Mouse (Mus musculus) myocyte (in vitro differentiated cells): ENCODE measurements around the gene Ssna1.

Source experiments
- CEBPB ChIP-seq: IDR thresholded peaks from 2 replicates; pipeline ENCODE4 v1.6.1; 2011; ENCODE audit warnings: mild to moderate bottlenecking, moderate library complexity; ENCODE audit not compliant: poor library complexity, insufficient read depth, severe bottlenecking
- E2F4 ChIP-seq: IDR thresholded peaks from one replicate; pipeline ENCODE4 v1.6.1; 2011; ENCODE audit warnings: mild to moderate bottlenecking, control low read depth, moderate library complexity; ENCODE audit not compliant: insufficient read depth
- POLR2AphosphoS2 ChIP-seq: IDR thresholded peaks from one replicate; pipeline ENCODE4 v1.6.1; 2011; ENCODE audit warnings: low read depth, control low read depth; ENCODE audit not compliant: insufficient read length

GRCm38 (mm10) chr2:25246183-25247072, 25.8 kb downstream of the Ssna1 start, which contains the start of gene AL732309.1:
- TF ChIP-seq CEBPB (no peak), E2F4 (no peak), POLR2AphosphoS2 (peak; percentile 4)
